In genomic region chr2:79186878-79187277, GRCm38 (mm10) we compare ENCODE assay signal across 17 mouse cellular contexts.
A peak's percentile ranks its signal among the peaks of the same experiment; 100 is the strongest.
DNase-seq lines count a peak whose midpoint lies in the region; ATAC-seq and TF ChIP-seq lines count a peak whose summit lies in the region.
"Had no signal": no experiment of that assay in that cellular context is flagged by ENCODE, and none has a peak within 500 bp of the region (broad histone marks: within the 10 kb centered on the region; RNA-seq: fewer than 3 reads in every experiment).

No protein-coding gene starts in this region.

- H3K27me3 ChIP-seq in hindbrain, embryonic 14.5 days (ENCODE audit: control insufficient read depth, insufficient read depth, low read length) = no peaks in the 10 kb centered on the region
- no peaks in the 10 kb centered on the region for H3K27me3 ChIP-seq in hindbrain, embryonic 10.5 days (ENCODE audit: insufficient read depth, poor library complexity, severe bottlenecking)
- no peaks in the 10 kb centered on the region for H3K27me3 ChIP-seq in thymus, adult 2 months (ENCODE audit: control insufficient read depth, insufficient read depth, low read length)
- H3K27me3 ChIP-seq: midbrain, embryonic 13.5 days; neural tube, embryonic 15.5 days had no signal

- H3K9ac ChIP-seq in hindbrain, embryonic 14.5 days = no peak overlapping the region
- H3K9ac ChIP-seq: liver, postnatal 0 days; midbrain, embryonic 13.5 days; neural tube, embryonic 15.5 days had no signal

- 74% methylated on average over 7 of the region's 7 CpGs for WGBS in hindbrain, embryonic 14.5 days
- WGBS in hindbrain, embryonic 10.5 days = 91% methylated on average over 7 of the region's 7 CpGs
- 72% methylated on average over 7 of the region's 7 CpGs for WGBS in thymus, adult 2 months

- DNase-seq in cerebellum, postnatal 10 days = peak; percentile 80 to 82
- no peak for DNase-seq in cerebellum, adult 11 months
- no peak for DNase-seq in hindbrain, embryonic 14.5 days (ENCODE audit: low spot score)
- DNase-seq in hindbrain, embryonic 10.5 days (ENCODE audit: low spot score) = no peak
- DNase-seq in thymus, adult 2 months = peak; percentile 13
- DNase-seq in thymus, postnatal 0 days (ENCODE audit: low spot score) = no peak
- DNase-seq in spleen, adult 18-20 months = no peak
- no peak for DNase-seq in adrenal gland, postnatal 25 days
- DNase-seq: adrenal gland, adult 2 months; kidney, postnatal 14 days; layer of hippocampus, postnatal 36 days; liver, postnatal 0 days; lung, postnatal 10 days had no signal

- no peak overlapping the region for H3K27ac ChIP-seq in hindbrain, embryonic 14.5 days
- no peak overlapping the region for H3K27ac ChIP-seq in hindbrain, embryonic 10.5 days
- H3K27ac ChIP-seq in thymus, adult 2 months (ENCODE audit: control insufficient read depth, insufficient read depth, low read length) = no peak overlapping the region
- H3K27ac ChIP-seq: layer of hippocampus, adult 2 months; midbrain, embryonic 13.5 days had no signal

- TF ChIP-seq CTCF in thymus, adult 2 months (IDR thresholded peaks at IDR 0.05; ENCODE audit: borderline replicate concordance, control insufficient read depth, extremely low read depth, insufficient read depth, low read length, poor library complexity) = no peak

- H3K4me2 ChIP-seq in hindbrain, embryonic 14.5 days (replicated peaks) = no peak overlapping the region
- H3K4me2 ChIP-seq: midbrain, embryonic 13.5 days; neural tube, embryonic 15.5 days had no signal

- no peak overlapping the region for H3K4me3 ChIP-seq in hindbrain, embryonic 14.5 days (replicated peaks; ENCODE audit: low read length)
- no peak overlapping the region for H3K4me3 ChIP-seq in hindbrain, embryonic 10.5 days
- H3K4me3 ChIP-seq in thymus, adult 2 months (ENCODE audit: control insufficient read depth, insufficient read depth, low read length) = no peak overlapping the region
- H3K4me3 ChIP-seq: layer of hippocampus, adult 2 months; midbrain, embryonic 13.5 days; neural tube, embryonic 15.5 days had no signal

- peaks cover 12% of the 10 kb centered on the region; the same call in 1 of the 2 replicates for H3K4me1 ChIP-seq in hindbrain, embryonic 14.5 days (replicated peaks; ENCODE audit: control insufficient read depth, insufficient read depth, low read length)
- H3K4me1 ChIP-seq in hindbrain, embryonic 10.5 days (replicated peaks) = no peaks in the 10 kb centered on the region
- peaks cover 15% of the 10 kb centered on the region for H3K4me1 ChIP-seq in thymus, adult 2 months (replicated peaks; ENCODE audit: control insufficient read depth, insufficient read depth, low read length)

- no peaks in the 10 kb centered on the region for H3K9me3 ChIP-seq in hindbrain, embryonic 14.5 days (ENCODE audit: control insufficient read depth, low read length)
- no peaks in the 10 kb centered on the region for H3K9me3 ChIP-seq in hindbrain, embryonic 10.5 days
- H3K9me3 ChIP-seq: midbrain, embryonic 13.5 days; neural tube, embryonic 15.5 days had no signal

- no peaks in the 10 kb centered on the region for H3K36me3 ChIP-seq in hindbrain, embryonic 14.5 days (replicated peaks; ENCODE audit: control insufficient read depth, insufficient read depth)
- H3K36me3 ChIP-seq in hindbrain, embryonic 10.5 days = no peaks in the 10 kb centered on the region
- H3K36me3 ChIP-seq in thymus, adult 2 months (ENCODE audit: control insufficient read depth, insufficient read depth, low read length) = no peaks in the 10 kb centered on the region
- H3K36me3 ChIP-seq: midbrain, embryonic 13.5 days; neural tube, embryonic 15.5 days had no signal

- TF ChIP-seq POLR2A in thymus, adult 2 months (IDR thresholded peaks at IDR 0.05; ENCODE audit: control insufficient read depth, extremely low read depth, insufficient read depth, low read length, poor library complexity) = no peak

- ATAC-seq in hindbrain, embryonic 14.5 days (ENCODE audit: low FRiP score) = 0 out of 2 replicates have a peak, but pooled peaks have one; percentile 21
- ATAC-seq: intestine, postnatal 0 days; liver, postnatal 0 days; midbrain, embryonic 13.5 days had no signal

Comparison
In these comparisons a context has a peak if more than half of its experiments do, and no peak if none do; other contexts are left out.
1. DNase-seq: peak in cerebellum, postnatal 10 days (2 of 2) and thymus, adult 2 months (single experiment); none in cerebellum, adult 11 months (single experiment), hindbrain, embryonic 14.5 days (single experiment), hindbrain, embryonic 10.5 days (single experiment), thymus, postnatal 0 days (single experiment), spleen, adult 18-20 months (0 of 2) and adrenal gland, postnatal 25 days (single experiment).